Mouse (Mus musculus): ENCODE results near the gene Cdk2. TPM values are rescaled to one million over a fixed set of nuclear protein-coding genes. Genes with fewer than 3 reads are reported as not detected.

Cdk2 gene
- 82.8 and 84.9 TPM in 2 replicates for polyA plus RNA-seq (2016; fragmentation: Nextera tagmentation; extraction: Ambion mirVana)

DNA sequence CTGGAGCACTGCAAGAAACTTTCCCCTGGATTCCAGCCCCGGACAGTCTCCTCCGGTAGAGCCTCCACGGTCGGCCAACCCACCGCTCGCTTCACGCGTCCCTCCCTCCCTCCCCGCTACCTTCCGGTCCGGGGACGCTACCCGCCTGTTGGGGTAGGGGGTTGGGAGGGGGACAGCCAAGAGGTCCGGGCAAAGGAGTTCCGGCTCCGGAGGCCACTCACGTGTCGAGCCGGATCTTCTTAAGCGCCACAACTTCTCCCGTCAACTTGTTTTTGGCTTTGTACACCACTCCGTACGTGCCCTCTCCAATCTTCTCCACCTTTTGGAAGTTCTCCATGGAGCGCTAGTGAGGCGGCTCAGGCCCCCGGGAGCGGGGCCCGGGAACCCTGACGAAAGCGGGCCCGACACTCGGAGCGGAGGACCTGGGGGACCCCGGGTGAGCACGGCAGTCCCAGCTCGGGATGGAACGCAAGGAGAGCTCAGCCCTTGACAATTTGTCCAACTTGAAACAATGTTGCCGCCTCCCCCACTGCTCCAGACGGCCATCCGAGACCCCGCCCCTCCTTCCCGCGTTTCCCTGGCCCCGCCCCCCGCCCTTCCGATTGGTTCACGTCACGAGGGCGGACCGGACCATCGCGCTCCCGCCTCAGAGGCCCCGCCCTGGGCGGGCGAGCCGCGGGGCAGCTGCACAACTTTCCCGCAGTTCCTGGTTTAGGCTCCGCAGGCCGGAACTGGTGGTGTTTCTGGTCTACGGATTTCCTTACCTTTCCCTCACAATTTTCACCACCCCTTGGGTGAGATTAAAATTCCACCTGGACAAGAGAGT is at the start of gene Cdk2:
Gene Cdk2, minus strand, starts transcription at position 541 of the 826 bp plus-strand sequence.
- WGBS (ENCODE audit: insufficient replicate concordance) = under 1% methylated on average over 61 of the region's 62 CpGs
- peak; percentile 91 for ATAC-seq
- Histone ChIP-seq H3K4me1 (peaks cover 48% of the 10 kb centered on the region), H3K9me3 (replicated peaks) (no peaks in the 10 kb centered on the region), H3K36me3 (peaks cover 38% of the 10 kb centered on the region), H3K27ac (peak within 1 kb of the TSS; percentile 92), H3K27me3 (replicated peaks) (no peaks in the 10 kb centered on the region), H3K9ac (peak within 1 kb of the TSS; percentile 81), H3K4me3 (peak within 1 kb of the TSS; percentile 88), H3K4me2 (peak within 1 kb of the TSS; percentile 83)

DNA sequence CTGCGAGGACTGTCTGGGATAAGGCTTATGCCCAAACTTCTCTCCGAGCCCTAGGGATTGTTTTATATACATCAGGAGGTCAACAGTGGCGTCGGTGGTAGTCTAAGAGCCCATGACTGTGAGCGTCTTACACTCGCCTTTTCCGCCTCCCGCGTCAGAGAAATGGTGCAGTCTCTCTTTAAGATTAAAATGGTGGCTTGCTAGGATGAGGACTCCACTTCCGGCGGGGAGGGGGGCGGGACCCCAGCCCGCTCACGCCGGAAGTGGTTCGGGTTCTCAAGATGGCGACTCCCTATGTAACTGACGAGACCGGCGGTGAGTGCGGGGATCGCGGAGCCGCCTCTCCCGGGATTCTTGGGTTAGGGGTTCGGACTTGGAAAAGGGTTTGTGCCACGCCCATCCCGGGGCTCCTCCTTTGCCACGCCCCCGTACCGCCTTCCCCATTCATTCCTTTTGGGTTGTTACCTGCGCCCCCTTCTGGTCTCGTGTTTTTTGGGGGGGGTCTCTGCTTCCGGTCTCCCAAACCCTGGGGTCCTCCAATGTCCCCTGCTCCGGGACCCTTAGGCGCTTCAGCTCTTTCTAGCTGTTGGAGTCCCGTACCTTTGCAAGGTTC is 43.5 kb upstream of the Cdk2 start:
- Histone ChIP-seq H3K4me3 (peak overlapping the region; percentile 88), H3K36me3 (peaks cover 16% of the 10 kb centered on the region), H3K27ac (peak overlapping the region; percentile 92), H3K27me3 (replicated peaks) (peaks cover 27% of the 10 kb centered on the region), H3K9me3 (replicated peaks) (no peaks in the 10 kb centered on the region), H3K4me1 (peaks cover 58% of the 10 kb centered on the region), H3K4me2 (peak overlapping the region; percentile 86), H3K9ac (peak overlapping the region; percentile 85)
- WGBS (ENCODE audit: insufficient replicate concordance) = under 1% methylated on average over 37 of the region's 37 CpGs
- peak; percentile 74 for ATAC-seq

GRCm38 (mm10) chr10:128747646-128748251 is 42.9 kb upstream of the Cdk2 start, which contains the start of gene Pym1:
Gene Pym1, plus strand, starts transcription at chr10:128747889.
- Histone ChIP-seq H3K36me3 (peaks cover 9% of the 10 kb centered on the region), H3K27ac (peak within 1 kb of the TSS; percentile 92), H3K9ac (peak within 1 kb of the TSS; percentile 85), H3K27me3 (replicated peaks) (peaks cover 34% of the 10 kb centered on the region), H3K4me1 (peaks cover 63% of the 10 kb centered on the region), H3K4me3 (peak within 1 kb of the TSS; percentile 88), H3K9me3 (replicated peaks) (no peaks in the 10 kb centered on the region), H3K4me2 (peak within 1 kb of the TSS; percentile 86)
- WGBS (ENCODE audit: insufficient replicate concordance) = under 1% methylated on average over 36 of the region's 36 CpGs
- ATAC-seq = peak; percentile 90

DNA sequence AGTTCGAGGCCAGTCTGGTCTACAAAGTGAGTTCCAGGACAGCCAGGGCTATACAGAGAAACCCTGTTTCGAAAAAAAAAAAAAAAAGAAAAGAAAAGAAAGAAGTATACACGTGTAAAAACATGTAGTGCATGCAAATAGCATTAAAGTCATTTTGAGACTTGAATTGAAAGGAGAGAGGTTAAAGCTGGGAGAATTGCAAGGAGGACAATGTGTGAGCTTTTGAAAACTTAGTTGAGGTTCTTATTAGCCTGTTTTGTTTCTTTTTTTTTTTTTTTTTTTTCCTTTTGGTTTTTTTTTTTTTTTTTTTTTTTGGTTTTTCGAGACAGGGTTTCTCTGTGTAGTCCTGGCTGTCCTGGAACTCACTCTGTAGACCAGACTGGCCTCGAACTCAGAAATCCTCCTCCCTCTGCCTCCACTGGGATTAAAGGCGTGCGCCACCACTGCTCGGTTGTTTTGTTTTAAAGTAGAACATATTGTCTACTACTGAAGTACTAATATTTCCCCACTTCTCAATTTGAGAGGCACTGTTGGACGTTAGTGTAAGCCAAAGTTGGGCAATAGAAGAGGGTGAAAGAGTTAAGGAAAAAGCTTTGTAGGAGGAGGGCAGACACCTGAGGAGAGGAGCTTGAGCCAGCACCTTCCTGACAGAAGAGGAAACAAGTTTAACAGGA is 42.3 kb upstream of the Cdk2 start:
- Histone ChIP-seq H3K27ac (peak overlapping the region; percentile 92), H3K4me2 (peak overlapping the region; percentile 86), H3K9ac (peak overlapping the region; percentile 85), H3K4me3 (peak overlapping the region; percentile 88), H3K27me3 (replicated peaks) (peaks cover 40% of the 10 kb centered on the region), H3K36me3 (peaks cover 3% of the 10 kb centered on the region), H3K4me1 (peaks cover 63% of the 10 kb centered on the region), H3K9me3 (replicated peaks) (no peaks in the 10 kb centered on the region)
- no peak for ATAC-seq
- WGBS (ENCODE audit: insufficient replicate concordance) = 43% methylated on average over 9 of the region's 9 CpGs

GRCm38 (mm10) chr10:128745946-128746613 is 41.2 kb upstream of the Cdk2 start:
- H3K27me3 ChIP-seq (replicated peaks) = peaks cover 48% of the 10 kb centered on the region
- no peak overlapping the region for H3K4me2 ChIP-seq
- WGBS (ENCODE audit: insufficient replicate concordance) = 72% methylated on average over 10 of the region's 10 CpGs
- H3K36me3 ChIP-seq = no peaks in the 10 kb centered on the region
- no peak overlapping the region for H3K27ac ChIP-seq
- no peak overlapping the region for H3K4me3 ChIP-seq
- H3K4me1 ChIP-seq = peaks cover 61% of the 10 kb centered on the region
- no peaks in the 10 kb centered on the region for H3K9me3 ChIP-seq (replicated peaks)
- ATAC-seq = no peak
- no peak overlapping the region for H3K9ac ChIP-seq

- H3K4me1 ChIP-seq = peaks cover 58% of the 10 kb centered on the region
These were observed 40.1 kb upstream of the Cdk2 start, which contains the start of gene Dgka for GRCm38 (mm10) chr10:128744680-128745601. Gene Dgka, minus strand, starts transcription at chr10:128744855.

DNA sequence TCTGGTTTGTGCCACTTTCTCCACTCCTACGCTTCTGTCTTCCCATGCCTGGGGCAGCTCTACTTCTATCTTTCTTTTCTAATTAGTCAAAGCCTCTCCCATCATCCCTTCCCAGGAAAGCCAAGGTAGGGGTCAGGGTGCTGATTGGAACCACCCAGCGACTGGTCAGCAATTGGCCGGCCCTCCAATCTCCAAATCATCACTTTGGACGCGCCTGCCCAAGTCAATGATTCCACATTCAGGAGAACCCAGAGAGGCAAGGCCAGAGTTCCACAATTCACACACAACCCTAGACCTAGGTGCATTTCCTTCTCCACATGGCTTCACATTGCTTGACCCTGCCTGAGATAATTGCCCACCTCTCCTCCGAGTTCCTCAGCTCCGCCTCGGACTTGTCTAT is 39.4 kb upstream of the Cdk2 start:
- Histone ChIP-seq H3K36me3 (no peaks in the 10 kb centered on the region), H3K4me3 (peak overlapping the region; percentile 60), H3K9ac (peak overlapping the region; percentile 65; the same call in 1 of the 2 replicates), H3K4me1 (peaks cover 53% of the 10 kb centered on the region), H3K4me2 (peak overlapping the region; percentile 80), H3K9me3 (replicated peaks) (no peaks in the 10 kb centered on the region), H3K27ac (no peak overlapping the region), H3K27me3 (replicated peaks) (peaks cover 48% of the 10 kb centered on the region)
- 25% methylated on average over 8 of the region's 8 CpGs for WGBS (ENCODE audit: insufficient replicate concordance)
- ATAC-seq = no peak

More at GRCm38 (mm10) chr10:128744680-128745601, 40.1 kb upstream of the Cdk2 start, which contains the start of gene Dgka:
- Histone ChIP-seq H3K27ac (no peak within 1 kb of the TSS), H3K36me3 (no peaks in the 10 kb centered on the region), H3K9me3 (replicated peaks) (no peaks in the 10 kb centered on the region), H3K27me3 (replicated peaks) (peaks cover 48% of the 10 kb centered on the region), H3K4me3 (peak within 1 kb of the TSS; percentile 60), H3K4me2 (peak within 1 kb of the TSS; percentile 80), H3K9ac (peak within 1 kb of the TSS; percentile 65)
- no peak for ATAC-seq
- WGBS (ENCODE audit: insufficient replicate concordance) = 23% methylated on average over 18 of the region's 18 CpGs

GRCm38 (mm10) chr10:128743791-128744191 is 39.0 kb upstream of the Cdk2 start:
- WGBS (ENCODE audit: insufficient replicate concordance) = under 1% methylated on average over 37 of the region's 37 CpGs
- Histone ChIP-seq H3K4me3 (peak overlapping the region; percentile 60), H3K4me1 (peaks cover 49% of the 10 kb centered on the region), H3K4me2 (peak overlapping the region; percentile 80), H3K27ac (no peak overlapping the region), H3K9me3 (replicated peaks) (no peaks in the 10 kb centered on the region), H3K9ac (peak overlapping the region; percentile 65), H3K36me3 (no peaks in the 10 kb centered on the region), H3K27me3 (replicated peaks) (peaks cover 48% of the 10 kb centered on the region)
- ATAC-seq = no peak

- H3K27me3 ChIP-seq (replicated peaks) = peaks cover 48% of the 10 kb centered on the region
- H3K9ac ChIP-seq = peak overlapping the region; percentile 65
- H3K9me3 ChIP-seq (replicated peaks) = no peaks in the 10 kb centered on the region
- peaks cover 48% of the 10 kb centered on the region for H3K4me1 ChIP-seq
- H3K27ac ChIP-seq = no peak overlapping the region
- WGBS (ENCODE audit: insufficient replicate concordance) = 2% methylated on average over 7 of the region's 7 CpGs
- no peak for ATAC-seq
- peak overlapping the region; percentile 60 for H3K4me3 ChIP-seq
- H3K4me2 ChIP-seq = peak overlapping the region; percentile 80
- H3K36me3 ChIP-seq = no peaks in the 10 kb centered on the region
These were observed 38.4 kb upstream of the Cdk2 start for GRCm38 (mm10) chr10:128743235-128743634.

GRCm38 (mm10) chr10:128742616-128743015 is 37.8 kb upstream of the Cdk2 start:
- H3K4me1 ChIP-seq = peaks cover 50% of the 10 kb centered on the region
- 40% methylated on average over 4 of the region's 4 CpGs for WGBS (ENCODE audit: insufficient replicate concordance)
- no peak overlapping the region for H3K9ac ChIP-seq
- H3K27ac ChIP-seq = no peak overlapping the region
- H3K36me3 ChIP-seq = no peaks in the 10 kb centered on the region
- H3K27me3 ChIP-seq (replicated peaks) = peaks cover 48% of the 10 kb centered on the region
- peak overlapping the region; percentile 80 for H3K4me2 ChIP-seq
- H3K9me3 ChIP-seq (replicated peaks) = no peaks in the 10 kb centered on the region
- no peak for ATAC-seq
- no peak overlapping the region for H3K4me3 ChIP-seq

All from liver, embryonic 12.5 days (tissue).